Mouse (Mus musculus): ENCODE results near the gene Uts2b. TPM values are rescaled to one million over a fixed set of nuclear protein-coding genes. Genes with fewer than 3 reads are reported as not detected.
"Not testable (repeated sequence)": the region's sequence is repeated elsewhere in the genome, so short reads cannot be mapped to it uniquely, and the experiment has no call there.

The Uts2b gene
- polyA plus RNA-seq, 1 experiment from 2014 or later, result 0.43 TPM

- ATAC-seq (ENCODE audit: low FRiP score, low TSS enrichment) (no peak), DNase-seq (no peak)
- no peak overlapping the region for H3K27ac ChIP-seq (replicated peaks; ENCODE audit: low read depth, low read length)
- H3K36me3 ChIP-seq (ENCODE audit: control insufficient read depth, insufficient read depth, low read length), result no peaks in the 10 kb centered on the region
- H3K4me2 ChIP-seq (ENCODE audit: low read length), result no peak overlapping the region
- WGBS, result 91% methylated on average over 7 of the region's 7 CpGs
- no peak overlapping the region for H3K4me3 ChIP-seq (replicated peaks; ENCODE audit: low read depth, low read length)
- no peaks in the 10 kb centered on the region for H3K4me1 ChIP-seq (ENCODE audit: control insufficient read depth, insufficient read depth, low read length)
- no peaks in the 10 kb centered on the region for H3K27me3 ChIP-seq (ENCODE audit: control insufficient read depth, insufficient read depth, low read length)
- H3K9me3 ChIP-seq (ENCODE audit: control insufficient read depth, low read length), result no peaks in the 10 kb centered on the region
- no peak overlapping the region for H3K9ac ChIP-seq (replicated peaks; ENCODE audit: low read length)
Observed at GRCm38 (mm10) chr16:27349878-27350532, 20.0 kb downstream of the Uts2b start.

- Histone ChIP-seq H3K36me3 (ENCODE audit: control insufficient read depth, insufficient read depth, low read length) (no peaks in the 10 kb centered on the region), H3K4me1 (ENCODE audit: control insufficient read depth, insufficient read depth, low read length) (no peaks in the 10 kb centered on the region), H3K27me3 (ENCODE audit: control insufficient read depth, insufficient read depth, low read length) (no peaks in the 10 kb centered on the region), H3K4me2 (ENCODE audit: low read length) (no peak overlapping the region), H3K9ac (replicated peaks; ENCODE audit: low read length) (no peak overlapping the region), H3K9me3 (ENCODE audit: control insufficient read depth, low read length) (no peaks in the 10 kb centered on the region), H3K27ac (replicated peaks; ENCODE audit: low read depth, low read length) (no peak overlapping the region), H3K4me3 (replicated peaks; ENCODE audit: low read depth, low read length) (no peak overlapping the region)
- ATAC-seq (ENCODE audit: low FRiP score, low TSS enrichment) (no peak), DNase-seq (no peak)
- WGBS, result 94% methylated on average over 2 of the region's 2 CpGs
Observed at GRCm38 (mm10) chr16:27349235-27349634, 20.8 kb downstream of the Uts2b start.

- Histone ChIP-seq H3K9ac (replicated peaks; ENCODE audit: low read length) (no peak overlapping the region), H3K27ac (replicated peaks; ENCODE audit: low read depth, low read length) (no peak overlapping the region), H3K4me3 (replicated peaks; ENCODE audit: low read depth, low read length) (no peak overlapping the region), H3K9me3 (ENCODE audit: control insufficient read depth, low read length) (no peaks in the 10 kb centered on the region), H3K27me3 (ENCODE audit: control insufficient read depth, insufficient read depth, low read length) (no peaks in the 10 kb centered on the region), H3K36me3 (ENCODE audit: control insufficient read depth, insufficient read depth, low read length) (no peaks in the 10 kb centered on the region), H3K4me2 (ENCODE audit: low read length) (no peak overlapping the region), H3K4me1 (ENCODE audit: control insufficient read depth, insufficient read depth, low read length) (no peaks in the 10 kb centered on the region)
- no peak for ATAC-seq (ENCODE audit: low FRiP score, low TSS enrichment)
- 82% methylated on average over 1 of the region's 1 CpGs for WGBS
- no peak for DNase-seq
Observed at GRCm38 (mm10) chr16:27348359-27348758, 21.7 kb downstream of the Uts2b start.

GRCm38 (mm10) chr16:27347521-27347920 is 22.5 kb downstream of the Uts2b start:
- H3K4me1 ChIP-seq (ENCODE audit: control insufficient read depth, insufficient read depth, low read length), result no peaks in the 10 kb centered on the region
- ATAC-seq (ENCODE audit: low FRiP score, low TSS enrichment), result no peak
- no peak overlapping the region for H3K9ac ChIP-seq (replicated peaks; ENCODE audit: low read length)
- 87% methylated on average over 3 of the region's 3 CpGs for WGBS
- H3K4me3 ChIP-seq (replicated peaks; ENCODE audit: low read depth, low read length), result no peak overlapping the region
- no peak for DNase-seq
- H3K27ac ChIP-seq (replicated peaks; ENCODE audit: low read depth, low read length), result no peak overlapping the region
- no peaks in the 10 kb centered on the region for H3K36me3 ChIP-seq (ENCODE audit: control insufficient read depth, insufficient read depth, low read length)
- no peaks in the 10 kb centered on the region for H3K9me3 ChIP-seq (ENCODE audit: control insufficient read depth, low read length)
- H3K4me2 ChIP-seq (ENCODE audit: low read length), result no peak overlapping the region
- no peaks in the 10 kb centered on the region for H3K27me3 ChIP-seq (ENCODE audit: control insufficient read depth, insufficient read depth, low read length)

- no peak overlapping the region for H3K9ac ChIP-seq (replicated peaks; ENCODE audit: low read length)
- H3K4me3 ChIP-seq (replicated peaks; ENCODE audit: low read depth, low read length), result no peak overlapping the region
- no peaks in the 10 kb centered on the region for H3K27me3 ChIP-seq (ENCODE audit: control insufficient read depth, insufficient read depth, low read length)
- ATAC-seq (ENCODE audit: low FRiP score, low TSS enrichment), result no peak
- DNase-seq, result no peak
- 100% methylated on average over 2 of the region's 2 CpGs for WGBS
- H3K36me3 ChIP-seq (ENCODE audit: control insufficient read depth, insufficient read depth, low read length), result no peaks in the 10 kb centered on the region
- H3K4me2 ChIP-seq (ENCODE audit: low read length), result no peak overlapping the region
- H3K4me1 ChIP-seq (ENCODE audit: control insufficient read depth, insufficient read depth, low read length), result no peaks in the 10 kb centered on the region
- no peak overlapping the region for H3K27ac ChIP-seq (replicated peaks; ENCODE audit: low read depth, low read length)
- no peaks in the 10 kb centered on the region for H3K9me3 ChIP-seq (ENCODE audit: control insufficient read depth, low read length)
Observed at GRCm38 (mm10) chr16:27326463-27326862, 43.6 kb downstream of the Uts2b start.

- DNase-seq (no peak), ATAC-seq (ENCODE audit: low FRiP score, low TSS enrichment) (no peak)
- H3K36me3 ChIP-seq (ENCODE audit: control insufficient read depth, insufficient read depth, low read length), result no peaks in the 10 kb centered on the region
- H3K4me3 ChIP-seq (replicated peaks; ENCODE audit: low read depth, low read length), result no peak overlapping the region
- no peak overlapping the region for H3K9ac ChIP-seq (replicated peaks; ENCODE audit: low read length)
- no peaks in the 10 kb centered on the region for H3K27me3 ChIP-seq (ENCODE audit: control insufficient read depth, insufficient read depth, low read length)
- no peaks in the 10 kb centered on the region for H3K4me1 ChIP-seq (ENCODE audit: control insufficient read depth, insufficient read depth, low read length)
- H3K4me2 ChIP-seq (ENCODE audit: low read length), result no peak overlapping the region
- H3K27ac ChIP-seq (replicated peaks; ENCODE audit: low read depth, low read length), result no peak overlapping the region
- no peaks in the 10 kb centered on the region for H3K9me3 ChIP-seq (ENCODE audit: control insufficient read depth, low read length)
Observed at GRCm38 (mm10) chr16:27322047-27322446, 48.0 kb downstream of the Uts2b start.

GRCm38 (mm10) chr16:27319099-27319498 is 50.9 kb downstream of the Uts2b start:
- Histone ChIP-seq H3K27ac (replicated peaks; ENCODE audit: low read depth, low read length) (no peak overlapping the region), H3K36me3 (ENCODE audit: control insufficient read depth, insufficient read depth, low read length) (no peaks in the 10 kb centered on the region), H3K4me1 (ENCODE audit: control insufficient read depth, insufficient read depth, low read length) (no peaks in the 10 kb centered on the region), H3K9ac (replicated peaks; ENCODE audit: low read length) (no peak overlapping the region), H3K27me3 (ENCODE audit: control insufficient read depth, insufficient read depth, low read length) (no peaks in the 10 kb centered on the region), H3K4me3 (replicated peaks; ENCODE audit: low read depth, low read length) (no peak overlapping the region), H3K4me2 (ENCODE audit: low read length) (no peak overlapping the region), H3K9me3 (ENCODE audit: control insufficient read depth, low read length) (no peaks in the 10 kb centered on the region)
- no peak for DNase-seq
- WGBS, result 93% methylated on average over 1 of the region's 1 CpGs
- no peak for ATAC-seq (ENCODE audit: low FRiP score, low TSS enrichment)

- H3K36me3 ChIP-seq (ENCODE audit: control insufficient read depth, insufficient read depth, low read length); H3K9ac ChIP-seq (replicated peaks; ENCODE audit: low read length); ATAC-seq (ENCODE audit: low FRiP score, low TSS enrichment); H3K27ac ChIP-seq (replicated peaks; ENCODE audit: low read depth, low read length); H3K4me1 ChIP-seq (ENCODE audit: control insufficient read depth, insufficient read depth, low read length); H3K4me2 ChIP-seq (ENCODE audit: low read length); H3K9me3 ChIP-seq (ENCODE audit: control insufficient read depth, low read length); DNase-seq; H3K27me3 ChIP-seq (ENCODE audit: control insufficient read depth, insufficient read depth, low read length); H3K4me3 ChIP-seq (replicated peaks; ENCODE audit: low read depth, low read length): not testable (repeated sequence)
- 84% methylated on average over 4 of the region's 4 CpGs for WGBS
Observed at GRCm38 (mm10) chr16:27307189-27307588, 62.9 kb downstream of the Uts2b start, which contains the start of gene Ostn. Ostn (plus strand) TSS chr16:27307489.

All from midbrain, embryonic 14.5 days (tissue).